In the genomic region with DNA sequence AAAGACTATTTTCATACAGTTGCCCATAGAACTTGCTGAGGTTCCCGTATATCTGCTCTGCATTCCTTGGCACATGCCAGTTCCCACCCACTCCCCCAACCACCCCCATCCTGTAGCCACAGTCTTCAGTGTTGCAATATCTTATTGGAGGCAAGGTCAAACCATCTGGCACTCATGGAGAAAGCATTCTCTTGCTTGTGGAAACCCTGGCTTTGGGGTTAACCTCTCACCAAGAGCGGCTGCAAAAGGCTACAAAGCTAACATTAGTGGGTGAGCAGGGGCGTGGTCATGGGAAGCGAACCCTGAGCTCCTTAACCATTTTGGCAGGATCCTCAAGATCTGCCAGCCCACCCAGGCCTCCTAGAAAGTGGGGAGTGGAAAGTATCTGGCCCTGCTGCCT, we compare ENCODE assay signal across 24 mouse cellular contexts. TPM values are rescaled to one million over a fixed set of nuclear protein-coding genes. Genes with fewer than 3 reads are reported as not detected.
DNase-seq lines count a peak whose midpoint lies in the region; ATAC-seq and TF ChIP-seq lines count a peak whose summit lies in the region.
"Had no signal": no experiment of that assay in that cellular context is flagged by ENCODE, and none has a peak within 500 bp of the region (broad histone marks: within the 10 kb centered on the region; RNA-seq: fewer than 3 reads in every experiment).

No protein-coding gene starts in this region.

- no peak for DNase-seq in limb, embryonic 10.5 days (ENCODE audit: low spot score)
- no peak for DNase-seq in cerebellum, adult 8-10 months
- no peak for DNase-seq in cerebellum, postnatal 25 days
- DNase-seq: adrenal gland, postnatal 14 days; cerebellum, adult 2 months; embryo, embryonic 11 days; kidney, adult 2 months; kidney, postnatal 36 days; right cerebral cortex, adult 18-20 months; spleen, adult 18-20 months; thymus, postnatal 14 days had no signal

- peaks cover 23% of the 10 kb centered on the region for H3K4me1 ChIP-seq in limb, embryonic 13.5 days
- peaks cover 32% of the 10 kb centered on the region for H3K4me1 ChIP-seq in limb, embryonic 10.5 days
- H3K4me1 ChIP-seq in embryonic facial prominence, embryonic 12.5 days: peaks cover 31% of the 10 kb centered on the region
- H3K4me1 ChIP-seq: forebrain, embryonic 15.5 days; midbrain, embryonic 13.5 days had no signal

- peak overlapping the region; percentile 63; the same call in 1 of the 2 replicates for H3K27ac ChIP-seq in limb, embryonic 13.5 days
- no peak overlapping the region; the same call in 1 of the 2 replicates for H3K27ac ChIP-seq in limb, embryonic 10.5 days
- H3K27ac ChIP-seq in embryonic facial prominence, embryonic 12.5 days: peak overlapping the region; percentile 72
- H3K27ac ChIP-seq: forebrain, embryonic 10.5 days; forebrain, embryonic 15.5 days; layer of hippocampus, adult 2 months; midbrain, embryonic 13.5 days had no signal

- no peak overlapping the region for H3K9ac ChIP-seq in limb, embryonic 13.5 days
- H3K9ac ChIP-seq in embryonic facial prominence, embryonic 12.5 days: no peak overlapping the region
- H3K9ac ChIP-seq: forebrain, embryonic 15.5 days; limb, embryonic 15.5 days; lung, embryonic 15.5 days; midbrain, embryonic 13.5 days had no signal

- H3K9me3 ChIP-seq in limb, embryonic 13.5 days: no peaks in the 10 kb centered on the region
- no peaks in the 10 kb centered on the region for H3K9me3 ChIP-seq in limb, embryonic 10.5 days (replicated peaks)
- no peaks in the 10 kb centered on the region for H3K9me3 ChIP-seq in embryonic facial prominence, embryonic 12.5 days
- H3K9me3 ChIP-seq: forebrain, embryonic 10.5 days; forebrain, embryonic 15.5 days; limb, embryonic 15.5 days; lung, embryonic 15.5 days; midbrain, embryonic 13.5 days had no signal

- no peak for ATAC-seq in limb, embryonic 13.5 days (ENCODE audit: low FRiP score, low read depth)
- no peak for ATAC-seq in embryonic facial prominence, embryonic 12.5 days (ENCODE audit: insufficient number of reproducible peaks, insufficient read depth, low FRiP score, low TSS enrichment)
- ATAC-seq in granulocyte monocyte progenitor cell, adult 5-6 weeks (replicated peaks; ENCODE audit: poor library complexity, severe bottlenecking): peak; percentile 61
- no peak for ATAC-seq in CD4-positive, CD25-positive, alpha-beta regulatory T cell, adult 4 months
- ATAC-seq: forebrain, embryonic 15.5 days; hindbrain, embryonic 16.5 days; midbrain, embryonic 13.5 days had no signal

- H3ac ChIP-seq in C2C12 (ENCODE audit: control insufficient read depth, insufficient read length, low read depth): no peak overlapping the region

- TF ChIP-seq CTCF in C2C12 (IDR thresholded peaks at IDR 0.05; ENCODE audit: control insufficient read depth, insufficient read depth, insufficient read length): no peak

- 87% methylated on average over 4 of the region's 4 CpGs for WGBS in limb, embryonic 13.5 days
- 91% methylated on average over 4 of the region's 4 CpGs for WGBS in limb, embryonic 10.5 days
- WGBS in embryonic facial prominence, embryonic 12.5 days: 83% methylated on average over 4 of the region's 4 CpGs

- no peaks in the 10 kb centered on the region for H3K36me3 ChIP-seq in limb, embryonic 13.5 days
- H3K36me3 ChIP-seq in limb, embryonic 10.5 days: no peaks in the 10 kb centered on the region
- no peaks in the 10 kb centered on the region for H3K36me3 ChIP-seq in C2C12 (ENCODE audit: control insufficient read depth, insufficient read depth)
- no peaks in the 10 kb centered on the region for H3K36me3 ChIP-seq in embryonic facial prominence, embryonic 12.5 days
- H3K36me3 ChIP-seq: forebrain, embryonic 10.5 days; forebrain, embryonic 15.5 days; limb, embryonic 15.5 days; lung, embryonic 15.5 days; midbrain, embryonic 13.5 days had no signal

- no peaks in the 10 kb centered on the region for H3K27me3 ChIP-seq in limb, embryonic 13.5 days
- peaks cover 6% of the 10 kb centered on the region; the same call in 1 of the 2 replicates for H3K27me3 ChIP-seq in limb, embryonic 10.5 days (ENCODE audit: low read depth, poor library complexity, severe bottlenecking)
- no peaks in the 10 kb centered on the region for H3K27me3 ChIP-seq in C2C12 (ENCODE audit: control insufficient read depth, insufficient read depth, insufficient read length)
- H3K27me3 ChIP-seq in embryonic facial prominence, embryonic 12.5 days: no peaks in the 10 kb centered on the region
- H3K27me3 ChIP-seq: forebrain, embryonic 15.5 days; limb, embryonic 15.5 days; lung, embryonic 15.5 days; midbrain, embryonic 13.5 days had no signal

- H3K79me3 ChIP-seq in C2C12 (ENCODE audit: low read depth): no peaks in the 10 kb centered on the region

- H3K79me2 ChIP-seq in C2C12 (ENCODE audit: control insufficient read depth, insufficient read depth): no peaks in the 10 kb centered on the region

- no peak overlapping the region for H3K4me2 ChIP-seq in limb, embryonic 13.5 days (replicated peaks)
- no peak overlapping the region for H3K4me2 ChIP-seq in embryonic facial prominence, embryonic 12.5 days (replicated peaks)
- H3K4me2 ChIP-seq: forebrain, embryonic 15.5 days; limb, embryonic 15.5 days; lung, embryonic 15.5 days; midbrain, embryonic 13.5 days had no signal

- H3K4me3 ChIP-seq in limb, embryonic 13.5 days: no peak overlapping the region
- no peak overlapping the region for H3K4me3 ChIP-seq in limb, embryonic 10.5 days
- H3K4me3 ChIP-seq in C2C12 (ENCODE audit: insufficient read depth, poor library complexity, severe bottlenecking): no peak overlapping the region
- no peak overlapping the region for H3K4me3 ChIP-seq in embryonic facial prominence, embryonic 12.5 days
- H3K4me3 ChIP-seq: forebrain, embryonic 10.5 days; forebrain, embryonic 15.5 days; layer of hippocampus, adult 2 months; limb, embryonic 15.5 days; lung, embryonic 15.5 days; midbrain, embryonic 13.5 days had no signal

TF ChIP-seq in C2C12, 6 proteins besides CTCF, POLR2A, EP300 and RAD21:
- TF ChIP-seq USF1 (IDR thresholded peaks at IDR 0.05; ENCODE audit: low read depth) (no peak), FOSL1 (IDR thresholded peaks at IDR 0.05; ENCODE audit: insufficient read depth, low read length, poor library complexity, severe bottlenecking) (no peak), MAX (IDR thresholded peaks at IDR 0.05) (no peak), MYOG (IDR thresholded peaks at IDR 0.05; ENCODE audit: control insufficient read depth, extremely low read depth, insufficient read length) (no peak), MYOD1 (IDR thresholded peaks at IDR 0.05; ENCODE audit: control insufficient read depth, insufficient read length, low read depth) (no peak), CEBPB (IDR thresholded peaks at IDR 0.05; ENCODE audit: low read depth) (peak; percentile 48)

RNA-seq across cellular contexts. Expression of a gene that starts 59.7 kb away (rescaled TPM):
- 35.1 and 39.3 TPM in 2 replicates for polyA plus RNA-seq in limb, embryonic 13.5 days (2015; fragmentation: Nextera tagmentation; extraction: Ambion mirVana)
- 37.5 and 39.2 TPM in 2 replicates for polyA plus RNA-seq in limb, embryonic 10.5 days (2016; fragmentation: Nextera tagmentation; extraction: Ambion mirVana)
- polyA plus RNA-seq in C2C12 (2012; fragmentation: generic; extraction: Trizol): 44.8 TPM
- polyA plus RNA-seq in embryonic facial prominence, embryonic 12.5 days (2016; fragmentation: Nextera tagmentation; extraction: Ambion mirVana): 53.2 and 53.3 TPM in 2 replicates
- total RNA-seq in granulocyte monocyte progenitor cell, adult 5-6 weeks (2014; fragmentation: Nextera tagmentation): 10.9 and 22.5 TPM in 2 replicates
- total RNA-seq in granulocyte monocyte progenitor cell, adult 5-6 weeks (2017): 3.7 and 6.2 TPM in 2 replicates
- polyA plus RNA-seq in CD4-positive, CD25-positive, alpha-beta regulatory T cell, adult 4 months (2017; shearing (Covaris generic)): 1 to 10 TPM; 6.8 to 7.1 TPM
- total RNA-seq: monocyte, adult 5-6 weeks had no signal
